Mouse (Mus musculus) kidney, embryonic 14.5 days (tissue): ENCODE results near the gene Adap1. TPM values are rescaled to one million over a fixed set of nuclear protein-coding genes. Genes with fewer than 3 reads are reported as not detected.

Experiments
- ATAC-seq: fragments of 200-750 bp; cut with Nextera tagmentation; 2 replicates; pipeline ENCODE4 v1.8.0; 2017; ENCODE audit warnings: moderate number of reproducible peaks, mild to moderate bottlenecking, moderate TSS enrichment, moderate library complexity; ENCODE audit not compliant: low FRiP score, low TSS enrichment
- H3K27ac ChIP-seq: fragments of 300-500 bp; sonication (generic); 2 replicates; pipeline ENCODE4 v1.5.1; 2014; ENCODE audit warnings: low read depth, mild to moderate bottlenecking, low read length, moderate library complexity, mixed read lengths
- H3K27me3 ChIP-seq: fragments of 300-500 bp; sonication (generic); 2 replicates; pipeline ENCODE4 v1.6.1; 2014; ENCODE audit warnings: mild to moderate bottlenecking, low read length; ENCODE audit not compliant: control insufficient read depth, insufficient read depth
- H3K36me3 ChIP-seq: fragments of 300-500 bp; sonication (generic); 2 replicates; pipeline ENCODE4 v1.6.1; 2014; ENCODE audit warnings: low read length, mixed read lengths; ENCODE audit not compliant: control insufficient read depth, insufficient read depth
- H3K4me1 ChIP-seq: fragments of 300-500 bp; sonication (generic); 2 replicates; pipeline ENCODE4 v1.6.1; 2014; ENCODE audit warnings: low read length, mixed read lengths; ENCODE audit not compliant: control insufficient read depth, insufficient read depth
- H3K4me2 ChIP-seq: fragments of 300-500 bp; sonication (generic); replicated peaks from 2 replicates; pipeline ENCODE4 v1.6.1; 2014; ENCODE audit warnings: low read depth, mild to moderate bottlenecking, low read length
- H3K4me3 ChIP-seq: fragments of 300-500 bp; sonication (generic); 2 replicates; pipeline ENCODE4 v1.5.1; 2014; ENCODE audit warnings: mild to moderate bottlenecking, low read length
- H3K9ac ChIP-seq: fragments of 300-500 bp; sonication (generic); 2 replicates; pipeline ENCODE4 v1.6.1; 2014; ENCODE audit warnings: low read depth, mild to moderate bottlenecking, low read length, moderate library complexity
- H3K9me3 ChIP-seq: fragments of 300-500 bp; sonication (generic); 2 replicates; pipeline ENCODE4 v1.6.1; 2016; ENCODE audit warnings: low read length; ENCODE audit not compliant: control insufficient read depth
- WGBS: fragments of 180-500 bp; shearing (Covaris S2); extraction: QIAGEN DNeasy Blood & Tissue Kit; methylation state at CpG from one replicate; pipeline ENCODE4 v1.1.7; 2014; 5-methylcytosine and 5-hydroxymethylcytosine counted together
- polyA plus RNA-seq: library from polyadenylated mRNA; unstranded; fragments of >200 nt; fragmentation: Nextera tagmentation; extraction: Ambion mirVana; gene quantifications from 2 replicates; pipeline ENCODE4 v1.2.1, GENCODE M21; 2014

The Adap1 gene
- polyA plus RNA-seq, 1 experiment from 2014 or later: 0.89 TPM

GRCm38 (mm10) chr5:139277287-139277686 is 48.1 kb downstream of the Adap1 start:
- no peak overlapping the region for H3K9ac ChIP-seq
- H3K4me3 ChIP-seq: no peak overlapping the region
- no peaks in the 10 kb centered on the region for H3K36me3 ChIP-seq
- H3K4me2 ChIP-seq: no peak overlapping the region
- no peaks in the 10 kb centered on the region for H3K27me3 ChIP-seq
- no peak overlapping the region for H3K27ac ChIP-seq
- ATAC-seq: no peak
- H3K9me3 ChIP-seq: no peaks in the 10 kb centered on the region
- WGBS: 75% methylated on average over 8 of the region's 8 CpGs
- H3K4me1 ChIP-seq: no peaks in the 10 kb centered on the region

GRCm38 (mm10) chr5:139271994-139272554 is 53.3 kb downstream of the Adap1 start:
- H3K27ac ChIP-seq: no peak overlapping the region
- H3K4me1 ChIP-seq: 0 out of 2 replicates have a peak, but pooled peaks cover 3% of the 10 kb centered on the region
- 39% methylated on average over 8 of the region's 8 CpGs for WGBS
- peaks cover 23% of the 10 kb centered on the region for H3K36me3 ChIP-seq
- ATAC-seq: no peak
- H3K9ac ChIP-seq: no peak overlapping the region
- H3K9me3 ChIP-seq: no peaks in the 10 kb centered on the region
- H3K4me3 ChIP-seq: no peak overlapping the region
- H3K4me2 ChIP-seq: no peak overlapping the region
- no peaks in the 10 kb centered on the region for H3K27me3 ChIP-seq

GRCm38 (mm10) chr5:139270806-139271521 is 54.5 kb downstream of the Adap1 start:
- 61% methylated on average over 16 of the region's 16 CpGs for WGBS
- Histone ChIP-seq H3K9ac (no peak overlapping the region), H3K4me3 (no peak overlapping the region), H3K4me1 (0 out of 2 replicates have a peak, but pooled peaks cover 3% of the 10 kb centered on the region), H3K27ac (peak overlapping the region; percentile 26; the same call in 1 of the 2 replicates), H3K36me3 (peaks cover 34% of the 10 kb centered on the region), H3K9me3 (no peaks in the 10 kb centered on the region), H3K27me3 (no peaks in the 10 kb centered on the region), H3K4me2 (no peak overlapping the region)
- peak; percentile 29; the same call in 1 of the 2 replicates for ATAC-seq

- no peaks in the 10 kb centered on the region for H3K9me3 ChIP-seq
- H3K9ac ChIP-seq: no peak overlapping the region
- H3K27me3 ChIP-seq: no peaks in the 10 kb centered on the region
- H3K4me3 ChIP-seq: no peak overlapping the region
- no peak overlapping the region for H3K4me2 ChIP-seq
- WGBS: 90% methylated on average over 4 of the region's 4 CpGs
- peaks cover 67% of the 10 kb centered on the region for H3K36me3 ChIP-seq
- no peak for ATAC-seq
- H3K27ac ChIP-seq: no peak overlapping the region
- 0 out of 2 replicates have a peak, but pooled peaks cover 3% of the 10 kb centered on the region for H3K4me1 ChIP-seq
Measured at GRCm38 (mm10) chr5:139267661-139268060, 57.8 kb downstream of the Adap1 start.

- Histone ChIP-seq H3K36me3 (peaks cover 68% of the 10 kb centered on the region), H3K4me1 (0 out of 2 replicates have a peak, but pooled peaks cover 5% of the 10 kb centered on the region), H3K27ac (no peak overlapping the region), H3K9ac (no peak overlapping the region), H3K27me3 (no peaks in the 10 kb centered on the region), H3K4me3 (no peak overlapping the region), H3K9me3 (no peaks in the 10 kb centered on the region), H3K4me2 (no peak overlapping the region)
- 84% methylated on average over 4 of the region's 4 CpGs for WGBS
- ATAC-seq: no peak
Measured at GRCm38 (mm10) chr5:139261403-139261802, 64.0 kb downstream of the Adap1 start.

- no peaks in the 10 kb centered on the region for H3K9me3 ChIP-seq
- H3K4me1 ChIP-seq: 0 out of 2 replicates have a peak, but pooled peaks cover 5% of the 10 kb centered on the region
- peaks cover 53% of the 10 kb centered on the region for H3K36me3 ChIP-seq
- no peak overlapping the region for H3K4me3 ChIP-seq
- no peak for ATAC-seq
- H3K27me3 ChIP-seq: no peaks in the 10 kb centered on the region
- H3K9ac ChIP-seq: no peak overlapping the region
- no peak overlapping the region for H3K27ac ChIP-seq
- H3K4me2 ChIP-seq: no peak overlapping the region
- 85% methylated on average over 5 of the region's 5 CpGs for WGBS
Measured at GRCm38 (mm10) chr5:139259853-139260252, 65.6 kb downstream of the Adap1 start.

GRCm38 (mm10) chr5:139258371-139259035 is 66.9 kb downstream of the Adap1 start:
- H3K4me1 ChIP-seq: peaks cover 17% of the 10 kb centered on the region; the same call in 1 of the 2 replicates
- no peak overlapping the region for H3K27ac ChIP-seq
- 90% methylated on average over 8 of the region's 8 CpGs for WGBS
- no peaks in the 10 kb centered on the region for H3K27me3 ChIP-seq
- ATAC-seq: no peak
- no peak overlapping the region for H3K4me2 ChIP-seq
- no peak overlapping the region for H3K4me3 ChIP-seq
- peaks cover 39% of the 10 kb centered on the region for H3K36me3 ChIP-seq
- no peak overlapping the region for H3K9ac ChIP-seq
- no peaks in the 10 kb centered on the region for H3K9me3 ChIP-seq

GRCm38 (mm10) chr5:139257818-139258217 is 67.6 kb downstream of the Adap1 start:
- ATAC-seq: no peak
- H3K9me3 ChIP-seq: no peaks in the 10 kb centered on the region
- no peaks in the 10 kb centered on the region for H3K27me3 ChIP-seq
- peaks cover 32% of the 10 kb centered on the region for H3K36me3 ChIP-seq
- H3K27ac ChIP-seq: no peak overlapping the region
- H3K4me1 ChIP-seq: peaks cover 19% of the 10 kb centered on the region; the same call in 1 of the 2 replicates
- WGBS: 82% methylated on average over 4 of the region's 4 CpGs
- no peak overlapping the region for H3K4me3 ChIP-seq
- no peak overlapping the region for H3K9ac ChIP-seq
- H3K4me2 ChIP-seq: no peak overlapping the region

- no peaks in the 10 kb centered on the region for H3K9me3 ChIP-seq
- WGBS: 96% methylated on average over 1 of the region's 1 CpGs
- no peak overlapping the region for H3K9ac ChIP-seq
- H3K36me3 ChIP-seq: peaks cover 27% of the 10 kb centered on the region
- H3K4me3 ChIP-seq: no peak overlapping the region
- peaks cover 19% of the 10 kb centered on the region; the same call in 1 of the 2 replicates for H3K4me1 ChIP-seq
- H3K4me2 ChIP-seq: no peak overlapping the region
- no peaks in the 10 kb centered on the region for H3K27me3 ChIP-seq
- H3K27ac ChIP-seq: no peak overlapping the region
- ATAC-seq: no peak
Measured at GRCm38 (mm10) chr5:139257265-139257664, 68.2 kb downstream of the Adap1 start.
